Mouse (Mus musculus) 3T3-L1 (cell line): Measurements from ENCODE around the gene Caskin2.
A peak's percentile ranks its signal among the peaks of the same experiment; 100 is the strongest.

Experiments
- DNase-seq: peaks from one replicate; pipeline ENCODE4 v3.0.0-alpha.2; 2015; ENCODE audit warnings: low read depth, low spot score

Caskin2 gene

DNA sequence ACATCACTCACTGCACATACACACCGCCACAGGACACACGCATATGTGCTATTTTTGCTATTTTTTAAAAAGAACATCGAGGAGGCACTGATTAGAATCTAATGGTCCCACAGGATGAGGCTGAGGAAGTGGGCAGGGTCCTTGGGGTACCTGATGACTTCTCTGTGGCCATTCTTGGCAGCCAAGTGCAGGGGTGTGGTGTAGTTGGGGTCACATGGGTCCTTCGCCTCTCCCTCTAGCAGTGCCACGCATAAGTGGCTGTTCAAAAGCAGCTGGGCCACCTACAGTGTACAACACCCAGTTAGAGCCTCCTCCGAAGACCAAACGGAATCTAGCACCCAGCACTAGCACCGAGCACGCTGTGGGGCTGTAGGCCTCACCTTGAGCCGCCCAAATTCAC is 7.3 kb downstream of the Caskin2 start:
- DNase-seq, result no peak

- DNase-seq, result no peak
Measured at GRCm38 (mm10) chr11:115805005-115805404, 8.4 kb downstream of the Caskin2 start.

DNA sequence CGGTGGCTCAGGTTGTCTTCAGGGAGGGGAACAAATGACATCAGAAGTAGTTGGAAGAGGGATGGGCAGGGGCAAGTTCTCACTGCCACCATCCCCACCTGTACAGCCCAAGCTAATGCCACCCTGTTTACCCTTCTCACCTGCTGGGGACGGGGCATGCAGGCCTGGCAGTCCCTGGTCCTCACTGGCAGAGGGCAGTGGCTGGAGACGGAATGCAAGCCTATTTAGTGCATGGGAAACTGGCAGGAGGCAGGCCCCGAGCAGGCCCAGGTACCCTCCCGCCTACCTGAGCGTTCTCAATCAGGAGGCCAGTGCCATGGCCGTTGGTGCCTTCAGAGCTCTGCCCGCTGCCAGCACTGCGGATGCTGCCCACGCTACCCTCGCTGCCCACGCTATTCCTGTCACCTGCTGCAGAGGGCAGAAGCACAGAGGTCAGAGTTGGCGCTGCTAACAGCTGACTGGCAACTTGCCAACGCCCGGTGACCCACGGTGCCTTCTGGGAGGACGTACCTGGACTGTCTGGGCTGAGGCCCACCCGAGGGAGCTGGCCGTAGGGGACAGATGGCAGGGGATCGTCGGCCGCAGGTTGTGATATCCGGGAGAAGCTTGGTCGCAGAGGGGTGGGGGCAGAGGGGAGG is 10.2 kb downstream of the Caskin2 start:
- no peak for DNase-seq

DNA sequence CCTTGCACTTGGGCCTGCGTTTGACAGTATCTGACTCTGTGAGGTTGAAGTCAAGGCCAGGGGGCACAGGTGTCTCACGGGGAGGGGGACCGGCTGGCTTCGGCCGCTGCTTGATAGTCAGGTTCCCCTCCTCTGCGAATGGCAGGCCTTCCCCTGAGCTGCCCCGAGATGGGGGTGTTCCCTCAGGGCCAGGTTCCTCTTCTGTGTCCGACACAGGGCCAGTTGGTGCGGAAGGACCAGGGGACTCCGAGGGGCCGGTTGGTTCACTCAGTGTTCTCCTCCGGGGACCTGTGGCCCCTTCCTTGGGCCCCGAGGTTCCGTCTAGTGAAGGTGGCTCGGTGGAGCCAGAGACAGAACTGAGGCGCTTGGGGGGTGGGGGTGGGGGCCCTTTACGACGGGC is 12.5 kb downstream of the Caskin2 start:
- no peak for DNase-seq

DNA sequence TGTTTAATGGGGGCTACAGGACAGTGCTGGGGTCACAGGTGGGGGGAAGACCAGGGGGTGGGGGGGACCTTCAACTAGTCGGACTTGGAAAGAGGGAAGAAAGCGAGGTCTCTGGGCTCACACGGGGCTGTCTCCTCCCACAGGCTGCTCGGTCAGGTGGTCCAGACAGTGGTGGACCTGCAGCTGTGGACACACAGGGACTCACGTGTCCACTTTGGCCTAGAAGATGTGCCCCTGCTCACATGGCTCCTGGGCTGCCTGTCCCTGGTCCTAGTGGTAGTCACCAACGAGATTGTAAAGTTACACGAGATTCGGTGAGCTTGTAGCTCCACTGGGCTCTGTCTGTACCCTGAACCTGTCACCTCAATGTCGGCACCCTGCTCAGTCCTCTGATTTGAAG is 15.8 kb downstream of the Caskin2 start:
- DNase-seq, result no peak

- no peak for DNase-seq
Measured at GRCm38 (mm10) chr11:115796898-115797297, 16.5 kb downstream of the Caskin2 start.

DNA sequence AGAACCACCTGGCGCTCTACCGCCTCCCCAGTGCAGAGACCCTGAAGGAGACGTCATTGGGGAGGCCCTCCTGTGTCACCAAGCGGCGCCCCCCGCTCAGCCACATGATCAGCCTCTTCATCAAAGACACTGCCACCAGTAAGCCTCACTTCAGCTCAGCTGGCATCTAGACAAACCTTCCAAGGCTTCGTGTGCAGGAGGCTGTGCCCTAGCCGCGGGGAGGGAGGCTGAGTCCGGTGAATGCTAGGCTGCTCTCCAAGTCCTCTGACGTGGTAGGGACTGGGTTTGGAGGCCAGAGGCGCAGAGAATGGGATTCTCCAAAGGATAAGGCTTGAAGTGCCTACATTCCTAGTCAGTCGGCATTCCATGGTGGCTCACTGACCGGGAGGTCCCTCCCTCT is 21.1 kb downstream of the Caskin2 start:
- DNase-seq, result no peak

DNA sequence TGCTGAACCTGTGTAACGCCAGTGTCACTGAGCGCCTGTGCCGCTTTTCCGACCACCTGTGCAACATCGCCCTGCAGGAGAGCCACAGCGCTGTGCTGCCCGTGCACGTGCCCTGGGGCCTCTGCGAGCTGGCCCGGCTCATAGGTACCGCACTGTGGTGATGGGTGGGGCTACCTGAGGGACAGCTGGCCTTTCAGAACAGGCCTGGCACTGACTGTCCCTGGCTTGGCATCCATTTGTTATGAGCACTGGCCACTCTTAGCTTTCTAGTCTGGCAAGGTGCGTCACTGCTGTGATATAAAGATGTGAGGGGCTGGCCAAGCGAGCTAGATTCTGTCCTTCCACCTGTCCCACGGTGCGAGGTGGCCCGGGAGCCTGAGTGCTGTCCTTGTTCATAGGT is 21.5 kb downstream of the Caskin2 start:
- no peak for DNase-seq

- no peak for DNase-seq
Measured at GRCm38 (mm10) chr11:115789787-115790186, 23.7 kb downstream of the Caskin2 start.

- DNase-seq, result no peak
Measured at GRCm38 (mm10) chr11:115786473-115786872, 27.0 kb downstream of the Caskin2 start.

DNA sequence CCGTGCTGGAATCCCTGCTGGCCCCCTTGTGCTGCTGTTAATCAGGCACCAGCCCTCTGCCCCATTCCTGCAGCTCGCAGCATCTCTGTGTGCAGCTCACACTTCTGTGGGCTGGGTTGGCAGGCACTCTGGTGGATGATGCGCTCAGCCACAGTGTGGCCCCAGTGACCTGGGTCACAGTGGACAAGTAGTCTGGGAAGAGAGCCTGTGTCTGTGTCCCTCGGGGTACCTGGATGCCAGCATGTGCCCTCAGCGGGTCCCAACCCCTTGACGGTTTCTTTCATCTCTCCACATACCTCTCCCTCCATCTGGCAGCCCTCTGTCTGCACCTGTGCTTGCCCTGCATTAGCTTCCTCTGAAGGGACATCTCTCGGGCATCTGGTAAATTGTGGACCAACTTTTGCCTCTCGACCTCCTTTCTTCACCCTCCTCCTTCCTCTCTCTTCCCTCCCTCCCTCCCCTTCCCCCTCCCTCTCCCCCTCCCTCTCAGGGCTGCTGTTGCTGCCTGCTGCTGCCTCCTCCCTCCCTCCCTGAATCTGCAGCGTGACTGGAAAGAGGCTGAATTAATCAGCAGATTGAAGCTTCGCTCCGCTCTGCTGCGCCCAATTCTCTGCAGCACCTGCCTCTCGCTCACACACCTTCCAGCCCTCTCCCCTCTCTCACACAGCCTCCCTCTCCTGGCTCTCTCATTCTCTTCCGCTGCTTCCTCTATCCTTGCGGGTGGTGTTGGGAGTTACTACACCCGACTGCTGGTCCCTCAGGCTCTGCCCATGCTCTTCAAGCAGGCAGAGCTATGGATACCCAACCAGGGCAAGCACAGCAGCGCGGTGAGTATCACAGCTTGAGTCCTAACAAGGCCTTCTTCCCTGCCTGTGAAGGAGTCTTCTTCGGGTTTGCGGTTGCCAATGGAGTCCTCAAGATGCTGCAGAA is 33.0 kb downstream of the Caskin2 start:
- peak; percentile 28 for DNase-seq

DNA sequence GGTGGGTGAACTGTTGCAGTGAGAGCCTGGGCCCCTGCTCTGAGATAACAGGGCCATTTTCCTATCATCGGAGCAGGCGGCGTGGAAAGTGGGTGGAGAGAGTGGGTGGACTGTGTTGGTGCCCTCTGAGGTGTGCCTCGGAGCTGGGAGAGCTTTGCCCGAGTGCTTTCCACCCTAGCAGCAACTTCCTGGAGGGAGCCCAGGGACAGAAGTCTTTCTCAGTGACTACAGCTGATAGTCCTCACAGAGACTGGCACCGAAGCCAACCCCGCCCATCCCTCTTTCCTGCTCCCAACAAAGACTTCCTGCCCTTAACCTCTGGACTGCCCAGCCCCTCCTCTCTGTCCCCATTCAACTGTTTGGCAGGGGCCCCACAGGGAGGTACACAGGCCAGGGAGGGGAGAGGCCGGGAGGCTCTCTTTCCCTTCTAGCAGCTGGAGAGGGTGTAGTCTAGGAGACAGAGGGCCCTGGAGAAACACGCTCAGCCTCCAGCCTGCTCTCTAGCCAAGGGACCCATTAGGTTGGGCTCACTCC is 34.3 kb downstream of the Caskin2 start:
- peak; percentile 52 for DNase-seq

DNA sequence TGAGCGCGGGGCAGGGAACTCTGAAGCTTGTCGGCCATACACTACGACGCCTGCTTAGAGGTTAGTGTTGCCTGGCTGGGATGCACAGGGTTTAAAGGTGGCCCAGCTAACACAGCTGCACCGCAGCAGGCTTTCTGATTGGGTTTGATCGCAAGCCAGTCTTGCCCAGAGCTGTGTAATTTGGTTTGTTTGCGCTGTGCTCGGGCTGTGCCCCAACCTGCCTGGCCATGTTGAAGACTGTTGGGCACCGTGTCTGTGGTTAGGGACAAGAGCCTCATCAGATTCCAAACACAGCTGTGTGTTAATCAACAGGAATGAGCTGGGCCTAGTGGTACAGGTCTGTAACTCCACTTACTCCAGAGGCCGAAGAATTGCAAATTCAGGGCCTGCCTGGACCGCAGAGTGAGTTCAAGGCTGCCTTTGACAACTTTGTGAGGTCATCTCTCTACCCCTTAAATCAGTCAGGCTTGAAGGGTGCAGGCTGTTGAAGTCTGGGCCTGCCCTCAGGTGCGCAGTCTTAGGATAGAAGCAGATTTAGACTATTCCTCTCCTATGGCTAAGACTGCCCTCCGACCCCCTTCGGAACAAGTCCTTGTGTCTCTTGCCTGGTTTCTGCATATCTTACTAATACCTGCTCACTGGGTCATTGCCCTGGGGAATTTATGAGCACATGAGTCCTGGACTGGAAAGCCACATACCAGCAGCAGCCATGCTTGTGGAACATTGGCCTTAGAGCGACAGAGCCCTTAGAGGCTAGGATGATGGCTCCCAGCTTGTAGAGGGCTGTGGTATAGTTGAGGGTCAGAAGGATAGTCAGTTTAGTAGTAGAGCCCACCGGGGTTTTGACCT is 35.7 kb downstream of the Caskin2 start:
- DNase-seq, result peak; percentile 16

- DNase-seq, result no peak
Measured at GRCm38 (mm10) chr11:115776954-115777353, 36.5 kb downstream of the Caskin2 start.

- DNase-seq, result peak; percentile 39
Measured at GRCm38 (mm10) chr11:115775821-115776665, 37.4 kb downstream of the Caskin2 start.

DNA sequence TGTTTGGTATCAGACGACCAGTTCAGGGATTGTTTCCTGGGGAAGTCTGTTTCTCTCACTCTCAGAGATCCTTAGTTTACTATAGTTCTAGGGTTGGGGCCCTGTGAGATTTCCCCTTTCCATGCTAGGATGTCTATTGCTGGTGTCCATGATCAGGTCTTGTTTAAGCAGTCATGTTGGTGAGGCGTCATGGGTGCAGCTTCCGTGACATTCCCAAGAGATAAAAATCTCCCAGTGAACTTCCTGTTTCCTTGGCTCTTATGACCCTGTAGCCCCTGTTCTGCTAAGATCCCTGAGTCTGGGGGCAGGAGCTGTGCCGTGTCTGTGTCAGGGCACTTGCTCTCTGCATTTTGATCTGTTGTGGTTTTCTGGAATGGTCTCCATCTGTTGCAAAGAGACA is 38.8 kb downstream of the Caskin2 start:
- DNase-seq, result no peak

DNA sequence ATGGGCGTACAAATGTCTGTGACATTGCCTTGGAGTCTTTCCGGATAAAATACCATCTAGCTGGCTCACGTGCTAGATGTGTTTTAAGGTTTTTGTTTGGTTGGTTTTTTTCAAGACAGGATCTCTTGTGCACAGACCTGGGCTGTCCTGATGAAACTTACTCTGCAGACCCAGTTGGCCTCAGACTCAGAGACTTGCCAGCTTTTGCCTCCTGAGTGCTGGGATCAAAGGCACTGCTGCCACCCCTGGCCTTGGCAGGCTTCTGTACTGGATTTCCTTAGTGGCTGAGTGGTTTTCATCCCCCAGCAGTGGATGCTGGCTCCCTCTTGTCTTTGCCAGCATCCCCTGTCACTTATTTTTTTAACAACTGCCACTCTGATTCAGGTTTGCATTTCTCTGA is 44.5 kb downstream of the Caskin2 start:
- DNase-seq, result no peak

DNA sequence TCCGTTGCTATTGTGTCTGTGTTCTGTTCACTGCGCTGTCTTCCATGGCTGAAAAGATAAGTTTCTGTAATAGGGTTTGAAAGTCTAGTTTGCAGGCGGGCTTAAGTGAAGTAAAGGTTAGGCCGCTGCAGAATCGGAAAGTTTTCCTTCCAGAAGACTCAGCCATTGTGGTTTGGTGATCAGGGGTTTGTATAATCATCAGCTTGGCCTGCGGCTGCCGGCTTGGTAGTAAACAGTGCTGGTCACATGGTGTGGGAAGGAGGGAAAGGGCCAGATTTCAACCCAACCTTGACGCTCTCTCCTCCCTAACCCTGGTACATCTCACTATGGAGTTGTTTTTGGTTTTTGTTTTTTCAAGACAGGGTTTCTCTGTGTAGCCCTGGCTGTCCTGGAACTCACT is 46.5 kb downstream of the Caskin2 start:
- DNase-seq, result no peak

DNA sequence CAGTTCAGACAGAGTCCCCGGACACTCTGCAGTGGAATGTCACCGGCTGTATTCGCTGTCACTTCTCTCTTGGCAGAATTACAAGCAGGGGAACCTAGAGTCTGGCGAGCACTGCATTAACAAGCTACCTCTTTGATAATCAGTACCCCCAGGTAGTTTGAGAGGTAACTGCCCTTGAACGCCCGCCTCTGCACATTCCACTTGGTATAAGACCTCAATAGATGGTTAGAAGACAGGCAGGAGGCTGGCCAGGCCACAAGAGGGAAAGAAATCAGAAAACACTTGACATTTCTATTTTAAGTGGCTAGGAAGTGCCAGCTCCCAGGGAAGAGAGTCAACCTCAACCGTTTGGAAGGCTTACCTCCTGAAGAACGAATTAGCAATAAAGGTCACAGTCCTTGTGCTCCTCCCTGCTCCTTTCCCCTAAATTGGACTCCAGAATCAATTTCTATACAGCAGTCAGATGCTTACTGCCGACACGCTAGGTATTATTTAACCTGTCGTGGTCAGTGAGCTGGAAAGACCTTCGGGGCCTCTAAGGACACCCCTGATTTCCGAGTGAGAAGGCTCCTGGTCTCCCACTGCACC is 47.0 kb downstream of the Caskin2 start:
- DNase-seq, result no peak

GRCm38 (mm10) chr11:115765607-115766141 is 47.8 kb downstream of the Caskin2 start:
- peak; percentile 65 for DNase-seq
